Mouse (Mus musculus) fibroblast of lung, adult 2 months (primary cell): Measurements from ENCODE around the gene Klhdc2.

Experiments used
- DNase-seq: peaks from one replicate; pipeline ENCODE4 v3.0.0-alpha.2; 2011; ENCODE audit warnings: low read depth

Klhdc2 gene

GRCm38 (mm10) chr12:69296511-69297410, at the start of gene Klhdc2:
Klhdc2 (plus strand) TSS chr12:69296681.
- peak; percentile 64 for DNase-seq

GRCm38 (mm10) chr12:69249766-69250165, 46.7 kb upstream of the Klhdc2 start:
- no peak for DNase-seq

DNA sequence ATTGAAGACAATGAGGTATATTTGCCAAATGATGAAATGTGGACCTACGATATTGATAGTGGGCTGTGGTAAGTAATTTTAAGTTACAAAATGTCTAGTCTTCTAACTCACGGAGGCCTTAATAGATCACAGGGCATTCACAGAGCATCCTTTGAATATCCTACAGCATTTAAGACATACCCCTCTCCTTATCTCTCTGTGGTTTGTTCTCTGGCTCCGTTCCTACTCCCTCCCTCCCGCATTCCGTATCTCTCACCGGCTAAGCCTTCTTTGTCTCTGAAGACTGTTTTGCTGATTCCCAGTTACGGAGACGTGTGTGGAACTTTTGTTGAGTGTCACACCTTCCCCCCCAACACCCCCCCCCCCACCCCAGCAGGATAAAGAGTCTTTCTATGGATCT, 45.7 kb upstream of the Klhdc2 start:
- no peak for DNase-seq

GRCm38 (mm10) chr12:69253806-69254205, 42.7 kb upstream of the Klhdc2 start:
- DNase-seq = no peak

GRCm38 (mm10) chr12:69257836-69258235, 38.6 kb upstream of the Klhdc2 start:
- DNase-seq = no peak

DNA sequence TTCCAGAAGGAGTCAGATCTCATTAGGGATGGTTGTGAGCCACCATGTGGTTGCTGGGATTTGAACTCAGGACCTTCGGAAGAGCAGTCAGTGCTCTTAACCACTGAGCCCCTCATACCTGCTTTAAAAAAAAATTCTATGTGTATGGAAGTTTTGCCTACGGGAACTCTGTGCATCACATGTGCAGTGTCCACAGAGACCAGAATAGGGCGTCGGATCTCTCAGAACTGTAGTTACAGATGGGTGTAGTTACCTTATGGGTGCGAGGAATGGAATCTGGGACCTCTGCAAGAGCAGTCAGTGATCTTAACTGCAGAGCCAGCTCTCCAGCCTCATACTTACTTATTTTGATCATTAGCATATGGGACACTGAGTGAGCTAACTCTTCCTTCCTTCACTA, 34.2 kb upstream of the Klhdc2 start:
- no peak for DNase-seq

DNA sequence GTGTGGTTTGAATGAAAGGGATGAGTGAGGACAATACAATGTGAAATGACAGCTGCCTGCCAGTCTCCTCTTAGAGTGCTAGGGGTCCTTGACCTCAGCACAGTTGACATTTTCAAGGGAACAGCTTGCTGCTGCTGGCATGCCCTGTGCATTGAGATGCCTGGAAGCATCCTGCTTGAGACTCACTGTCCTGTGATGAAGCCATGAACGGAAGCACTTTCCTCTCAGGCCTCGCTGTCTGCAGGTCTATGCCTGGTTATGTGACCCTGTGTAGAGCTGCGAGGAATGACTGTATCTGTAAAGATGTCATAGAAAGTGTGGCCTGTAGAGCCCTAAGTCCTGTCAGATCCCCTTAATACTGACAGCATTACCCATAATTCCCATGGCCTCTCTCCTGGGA, 31.4 kb upstream of the Klhdc2 start:
- no peak for DNase-seq

DNA sequence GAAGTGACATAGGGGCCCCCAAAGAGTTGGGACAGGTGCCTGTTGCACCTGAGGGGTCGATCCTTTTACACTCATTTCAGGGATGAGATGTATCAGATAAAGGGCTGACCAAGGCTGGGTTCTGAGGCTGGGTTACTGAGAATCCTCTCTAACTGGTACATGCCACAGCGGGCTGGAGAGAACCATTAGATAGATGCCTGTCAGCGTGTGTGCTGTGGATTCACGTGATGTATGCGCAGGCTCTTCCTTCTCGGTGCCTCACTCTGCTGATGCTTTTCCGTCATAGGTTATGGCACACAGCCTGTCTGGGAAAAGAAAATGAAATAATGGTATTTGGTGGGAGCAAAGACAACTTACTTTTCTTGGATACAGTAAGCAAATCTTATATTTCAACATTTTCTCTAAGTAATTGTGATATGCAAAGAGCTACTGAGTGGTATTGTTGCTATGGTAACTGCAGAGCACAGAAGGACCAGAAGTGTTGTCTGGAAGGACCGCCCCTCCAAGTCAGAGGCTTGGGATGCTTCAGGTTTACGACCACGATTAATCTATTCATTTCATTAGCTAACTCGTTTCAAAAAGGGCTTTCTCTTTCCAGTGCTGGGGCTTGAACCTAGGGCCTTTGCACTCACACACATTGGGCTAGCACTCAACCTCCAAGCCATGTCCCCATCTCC, 28.4 kb upstream of the Klhdc2 start:
- DNase-seq = no peak

- no peak for DNase-seq
Measured at GRCm38 (mm10) chr12:69268956-69269355, 27.5 kb upstream of the Klhdc2 start.

GRCm38 (mm10) chr12:69279931-69280469, 16.5 kb upstream of the Klhdc2 start:
- no peak for DNase-seq

GRCm38 (mm10) chr12:69280915-69281314, 15.6 kb upstream of the Klhdc2 start:
- DNase-seq = no peak

GRCm38 (mm10) chr12:69283146-69283545, 13.3 kb upstream of the Klhdc2 start:
- no peak for DNase-seq

DNA sequence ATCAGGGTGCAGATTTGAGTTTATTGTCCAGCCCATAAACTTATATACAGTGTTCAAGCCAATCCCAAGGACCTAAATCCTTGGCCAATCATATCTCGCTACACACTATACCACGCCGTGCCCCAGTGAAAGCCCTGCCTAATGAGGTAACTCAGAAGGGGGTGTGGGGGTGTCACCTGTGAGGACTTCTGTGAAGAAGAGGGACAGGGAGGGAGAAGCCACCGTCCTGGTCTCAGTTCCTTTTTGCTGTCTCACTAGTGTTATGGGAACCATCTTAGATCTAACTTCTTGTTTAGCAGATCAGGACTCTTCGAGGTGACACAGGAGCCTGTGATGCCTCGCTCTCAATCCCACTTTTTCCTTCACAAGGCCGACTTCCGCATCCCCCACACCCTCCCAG, 8.9 kb upstream of the Klhdc2 start:
- no peak for DNase-seq

DNA sequence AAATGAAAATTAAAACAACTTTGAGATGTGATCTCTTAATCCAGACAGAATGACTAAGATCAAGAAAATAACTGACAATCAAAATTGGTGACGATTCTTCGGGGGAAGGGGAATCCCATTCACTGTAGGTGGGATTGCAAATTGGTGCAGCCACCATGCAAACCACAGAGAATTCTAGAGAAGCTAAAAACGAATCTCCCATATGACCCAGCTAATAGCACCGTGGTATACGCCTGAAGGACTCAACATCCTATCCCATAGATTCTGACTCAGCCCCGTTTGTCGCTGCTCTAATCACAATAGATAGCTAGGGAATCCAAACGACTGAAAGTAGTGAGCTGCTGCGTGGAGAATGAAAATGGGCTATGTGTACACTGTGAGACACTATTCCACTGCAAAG, 7.8 kb upstream of the Klhdc2 start:
- no peak for DNase-seq

DNA sequence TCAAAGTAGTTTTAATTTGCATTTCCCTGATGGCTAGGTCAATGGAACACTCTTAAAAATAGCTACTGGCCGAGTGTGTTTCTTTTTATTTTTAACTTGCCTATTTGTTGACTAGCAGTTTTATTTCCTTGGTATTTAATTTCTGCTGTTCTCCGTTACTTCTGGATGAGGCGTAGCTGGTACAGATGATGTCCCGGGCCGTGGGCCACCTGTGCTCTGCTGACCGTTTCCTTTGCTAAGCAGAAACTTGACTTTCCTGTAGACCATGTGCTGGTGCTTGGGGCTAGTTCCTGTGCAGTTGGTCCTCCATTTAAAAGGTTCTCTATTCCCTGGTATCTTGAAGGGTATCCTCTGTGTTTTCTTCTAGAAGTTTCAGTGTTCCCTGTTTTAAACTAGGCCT, 4.1 kb upstream of the Klhdc2 start:
- DNase-seq = no peak

- DNase-seq = no peak
Measured at GRCm38 (mm10) chr12:69293815-69294214, 2.7 kb upstream of the Klhdc2 start.

GRCm38 (mm10) chr12:69294936-69295335, 1.5 kb upstream of the Klhdc2 start:
- no peak for DNase-seq

DNA sequence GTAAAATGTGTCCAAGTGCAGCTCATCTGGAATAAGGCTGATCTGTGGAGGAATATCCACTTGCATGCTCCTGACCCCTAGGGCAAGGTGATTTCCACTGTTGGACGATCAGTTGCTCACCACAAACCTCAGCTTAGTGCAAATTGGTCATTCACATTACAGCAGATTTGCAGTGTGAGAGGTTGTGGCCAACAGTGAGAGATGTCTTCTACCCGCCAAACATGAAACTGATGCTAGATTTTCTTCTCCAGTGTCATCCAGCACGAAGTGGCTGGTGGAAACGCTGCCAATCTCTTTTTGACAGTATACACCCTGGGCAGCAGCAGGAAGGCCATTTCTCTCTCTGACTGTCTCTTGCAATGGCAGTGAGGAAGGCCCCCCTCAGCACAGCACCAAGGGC, 830 bp upstream of the Klhdc2 start:
- no peak for DNase-seq

DNA sequence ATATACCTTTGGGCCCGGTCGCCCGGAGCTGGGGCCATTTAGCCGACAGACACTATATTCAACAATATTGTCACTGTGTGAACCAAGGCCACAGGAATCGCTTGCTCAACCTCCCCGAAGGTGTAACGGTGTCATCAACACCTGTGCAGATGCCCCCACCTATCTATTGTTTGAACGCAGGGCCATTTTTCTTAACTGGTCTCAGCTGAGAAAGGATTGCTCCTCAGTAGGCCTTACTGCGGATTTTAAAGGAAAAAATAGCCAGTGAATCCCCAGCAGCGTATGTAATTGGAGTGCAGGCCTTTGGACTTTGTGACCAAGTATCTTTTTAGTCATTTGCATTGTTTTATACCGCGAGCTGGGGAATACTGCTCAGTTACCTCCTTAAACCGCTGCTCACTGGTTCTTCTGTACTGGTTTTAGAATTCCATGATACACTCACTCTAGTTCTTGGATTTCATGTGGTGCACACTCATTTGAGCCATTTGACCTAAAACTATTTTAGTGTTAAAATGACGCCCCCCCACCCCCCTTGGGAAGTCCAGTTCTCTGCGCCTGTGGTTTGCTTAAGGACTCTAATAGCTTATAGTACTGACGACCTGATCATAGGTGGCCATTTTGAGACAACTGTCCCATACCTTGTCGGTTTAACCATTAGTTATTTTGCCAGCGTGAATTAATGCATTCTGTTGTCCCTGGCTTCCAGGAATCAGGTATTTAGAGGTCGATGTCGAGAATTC, 1.1 kb downstream of the Klhdc2 start:
- no peak for DNase-seq

- DNase-seq = no peak
Measured at GRCm38 (mm10) chr12:69298281-69298680, 1.8 kb downstream of the Klhdc2 start.

DNA sequence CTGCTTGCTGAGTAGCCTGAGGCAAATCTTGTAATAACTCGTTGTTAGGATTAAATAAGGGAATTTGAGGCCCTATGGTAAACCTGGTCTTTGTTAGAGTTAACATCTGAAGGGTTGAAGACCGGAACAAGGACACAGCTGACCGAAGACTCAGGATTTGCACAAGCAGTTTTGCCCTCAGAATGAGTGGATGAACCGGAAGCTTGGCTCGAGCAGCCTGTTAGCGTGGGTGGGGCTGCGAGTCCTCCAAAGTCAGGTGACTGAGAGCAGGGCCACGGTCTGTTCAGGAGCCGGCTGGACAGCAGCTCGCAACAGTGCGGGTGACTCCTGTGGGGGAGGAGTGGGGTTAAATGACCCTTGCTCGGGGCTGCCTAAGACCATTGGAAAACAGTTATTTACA, 2.8 kb downstream of the Klhdc2 start:
- DNase-seq = no peak

GRCm38 (mm10) chr12:69299831-69300230, 3.4 kb downstream of the Klhdc2 start:
- no peak for DNase-seq
